Mouse (Mus musculus): ENCODE measurements around the gene Trim11. TPM values are rescaled to one million over a fixed set of nuclear protein-coding genes. Genes with fewer than 3 reads are reported as not detected.
A peak's percentile ranks its signal among the peaks of the same experiment; 100 is the strongest.

Trim11 gene
- polyA plus RNA-seq (2016; fragmentation: Nextera tagmentation; extraction: Ambion mirVana) = 22.7 and 23.3 TPM in 2 replicates

DNA sequence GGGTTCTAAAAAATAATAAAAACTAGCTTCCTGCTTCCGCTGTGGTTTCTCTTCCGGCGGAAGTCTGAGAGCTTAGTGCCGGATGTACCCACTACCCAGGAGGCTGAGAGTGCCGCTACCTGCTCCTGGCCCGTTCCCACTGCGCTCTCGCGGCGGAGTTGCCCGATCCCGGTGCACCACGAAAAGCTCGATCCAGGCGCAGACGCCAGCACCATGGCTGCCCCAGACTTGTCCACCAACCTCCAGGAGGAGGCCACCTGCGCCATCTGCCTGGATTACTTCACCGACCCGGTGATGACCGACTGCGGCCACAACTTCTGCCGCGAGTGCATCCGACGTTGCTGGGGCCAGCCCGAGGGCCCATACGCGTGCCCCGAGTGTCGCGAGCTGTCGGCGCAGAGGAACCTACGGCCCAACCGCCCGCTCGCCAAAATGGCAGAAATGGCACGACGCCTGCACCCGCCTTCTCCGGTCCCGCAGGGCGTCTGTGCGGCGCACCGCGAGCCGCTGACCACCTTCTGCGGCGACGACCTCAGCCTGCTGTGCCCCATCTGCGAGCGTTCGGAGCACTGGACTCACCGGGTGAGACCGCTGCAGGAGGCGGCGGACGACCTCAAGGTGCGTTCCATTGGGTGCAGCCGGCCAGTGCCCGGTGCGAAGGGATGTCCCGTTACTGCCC lies at the start of gene Trim11:
Gene Trim11 (plus strand): TSS at position 67 of the 679 bp plus-strand sequence.
- no peaks in the 10 kb centered on the region for H3K9me3 ChIP-seq
- peak within 1 kb of the TSS; percentile 89 for H3K9ac ChIP-seq
- H3K4me1 ChIP-seq = peaks cover 33% of the 10 kb centered on the region
- H3K4me3 ChIP-seq = peak within 1 kb of the TSS; percentile 98
- H3K27me3 ChIP-seq = no peaks in the 10 kb centered on the region
- peaks cover 15% of the 10 kb centered on the region for H3K36me3 ChIP-seq
- peak; percentile 36 for ATAC-seq (ENCODE audit: insufficient number of reproducible peaks, insufficient read depth, low FRiP score, low TSS enrichment)
- H3K27ac ChIP-seq = peak within 1 kb of the TSS; percentile 69
- H3K4me2 ChIP-seq (replicated peaks) = peak within 1 kb of the TSS; percentile 98
- under 1% methylated on average over 64 of the region's 64 CpGs for WGBS

DNA sequence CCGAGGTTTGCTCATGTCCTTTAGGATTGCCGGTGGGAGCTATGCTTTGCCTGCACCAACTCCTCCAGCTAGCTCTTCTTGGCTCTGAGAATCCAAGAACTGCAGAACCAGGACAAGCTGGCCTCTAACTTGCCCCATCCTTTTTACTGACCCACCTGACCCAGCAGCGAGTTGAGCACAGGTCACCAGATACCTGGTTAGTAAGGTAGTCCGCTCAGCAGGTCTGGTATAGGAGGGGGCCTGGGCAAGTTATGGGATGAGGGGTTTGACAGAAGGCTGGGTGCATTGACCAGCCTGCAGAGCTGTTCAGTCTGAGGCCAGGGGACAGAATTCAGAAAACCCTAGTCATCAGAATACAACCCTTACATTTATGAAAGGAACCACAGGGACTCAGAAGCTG lies 48.8 kb upstream of the Trim11 start:
- Histone ChIP-seq H3K27ac (no peak overlapping the region), H3K9me3 (no peaks in the 10 kb centered on the region), H3K36me3 (peaks cover 33% of the 10 kb centered on the region), H3K4me3 (no peak overlapping the region), H3K9ac (no peak overlapping the region), H3K4me1 (0 out of 2 replicates have a peak, but pooled peaks cover 5% of the 10 kb centered on the region), H3K27me3 (no peaks in the 10 kb centered on the region), H3K4me2 (replicated peaks) (no peak overlapping the region)
- no peak for ATAC-seq (ENCODE audit: insufficient number of reproducible peaks, insufficient read depth, low FRiP score, low TSS enrichment)
- WGBS = 86% methylated on average over 4 of the region's 4 CpGs

DNA sequence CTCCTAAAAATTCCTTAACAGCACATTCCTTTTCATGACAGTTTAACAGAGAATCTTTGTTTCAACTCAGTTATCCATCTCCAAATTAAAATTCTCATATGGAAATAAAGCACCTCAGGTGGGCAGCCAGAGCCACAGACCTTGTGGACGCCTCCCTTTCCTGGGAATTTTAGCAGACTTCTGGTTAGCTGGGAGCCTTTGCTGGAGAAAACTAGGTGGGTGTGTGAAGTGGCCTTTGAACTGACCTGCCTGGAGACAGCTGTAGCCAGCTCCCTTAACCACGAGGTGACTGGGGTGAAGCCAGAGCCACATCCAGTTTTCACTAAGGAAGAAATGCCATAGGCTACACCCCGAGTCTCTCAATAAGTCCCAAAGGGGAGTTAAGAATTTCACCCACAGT lies 48.3 kb upstream of the Trim11 start:
- no peak overlapping the region for H3K4me3 ChIP-seq
- no peaks in the 10 kb centered on the region for H3K9me3 ChIP-seq
- 0 out of 2 replicates have a peak, but pooled peaks cover 5% of the 10 kb centered on the region for H3K4me1 ChIP-seq
- no peaks in the 10 kb centered on the region for H3K27me3 ChIP-seq
- no peak overlapping the region for H3K27ac ChIP-seq
- no peak for ATAC-seq (ENCODE audit: insufficient number of reproducible peaks, insufficient read depth, low FRiP score, low TSS enrichment)
- WGBS = 55% methylated on average over 3 of the region's 3 CpGs
- no peak overlapping the region for H3K9ac ChIP-seq
- no peak overlapping the region for H3K4me2 ChIP-seq (replicated peaks)
- peaks cover 39% of the 10 kb centered on the region for H3K36me3 ChIP-seq

DNA sequence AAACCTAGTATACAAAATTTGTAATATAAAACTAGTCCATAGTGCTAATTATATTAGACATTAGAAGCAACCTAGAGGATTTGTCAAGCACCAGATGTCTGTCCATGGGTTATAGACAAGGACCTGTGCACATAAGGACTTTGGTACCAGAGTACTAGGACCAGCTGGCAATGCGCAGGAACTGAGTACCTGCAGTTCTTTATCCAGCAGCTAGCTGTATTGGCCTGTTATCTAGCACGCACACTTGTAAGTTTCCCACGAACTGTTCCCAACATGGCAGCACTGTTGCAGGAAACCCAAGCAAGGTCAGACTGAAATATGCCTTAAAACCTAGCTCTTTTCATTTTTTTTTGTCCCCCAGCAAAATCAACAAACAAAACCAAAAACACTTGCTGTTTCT lies 47.6 kb upstream of the Trim11 start:
- Histone ChIP-seq H3K4me1 (0 out of 2 replicates have a peak, but pooled peaks cover 5% of the 10 kb centered on the region), H3K4me2 (replicated peaks) (no peak overlapping the region), H3K9ac (no peak overlapping the region), H3K4me3 (no peak overlapping the region), H3K9me3 (no peaks in the 10 kb centered on the region), H3K27me3 (no peaks in the 10 kb centered on the region), H3K27ac (no peak overlapping the region), H3K36me3 (peaks cover 42% of the 10 kb centered on the region)
- 89% methylated on average over 3 of the region's 3 CpGs for WGBS
- no peak for ATAC-seq (ENCODE audit: insufficient number of reproducible peaks, insufficient read depth, low FRiP score, low TSS enrichment)

DNA sequence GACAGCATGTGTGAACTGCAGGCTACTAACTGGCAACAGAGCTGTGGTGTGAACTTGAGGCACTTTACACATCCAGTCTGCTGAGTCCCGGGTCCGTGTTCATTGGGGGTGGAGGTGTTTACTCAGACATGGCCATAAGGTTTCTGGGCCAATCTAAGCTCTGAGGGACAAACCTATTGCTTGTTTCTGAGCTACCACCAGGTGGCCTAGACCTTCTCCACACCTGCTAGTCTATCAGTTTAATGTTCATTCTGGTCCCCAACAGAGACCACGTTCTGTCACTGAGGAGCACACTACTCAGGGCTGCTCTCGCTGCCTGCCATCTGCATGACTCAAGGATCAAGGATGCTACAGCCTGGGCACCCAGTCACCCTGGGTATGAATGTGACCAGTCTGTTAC lies 46.3 kb upstream of the Trim11 start:
- Histone ChIP-seq H3K9me3 (no peaks in the 10 kb centered on the region), H3K4me2 (replicated peaks) (no peak overlapping the region), H3K36me3 (peaks cover 54% of the 10 kb centered on the region), H3K4me3 (no peak overlapping the region), H3K27ac (no peak overlapping the region), H3K4me1 (peaks cover 6% of the 10 kb centered on the region; the same call in 1 of the 2 replicates), H3K27me3 (no peaks in the 10 kb centered on the region), H3K9ac (no peak overlapping the region)
- 87% methylated on average over 4 of the region's 4 CpGs for WGBS
- ATAC-seq (ENCODE audit: insufficient number of reproducible peaks, insufficient read depth, low FRiP score, low TSS enrichment) = no peak

DNA sequence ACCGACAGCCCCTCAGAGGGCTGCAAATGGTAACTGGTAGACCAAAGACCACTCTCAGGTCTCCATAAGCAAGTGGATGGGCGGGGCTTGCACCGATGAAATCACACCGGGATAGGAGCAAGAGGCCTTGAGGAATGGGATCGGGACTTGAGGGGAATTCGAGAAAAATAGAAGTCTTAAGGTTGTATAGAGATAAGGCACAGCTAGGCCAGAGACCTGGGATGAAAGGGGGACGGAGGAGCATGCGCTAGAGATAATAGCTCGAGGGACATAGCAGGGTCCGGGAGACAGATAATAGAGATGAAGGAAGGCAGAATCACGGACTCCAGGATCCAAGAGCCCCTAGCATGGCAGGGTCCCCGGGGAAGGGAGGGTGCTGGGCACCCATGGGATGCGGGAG lies 40.0 kb upstream of the Trim11 start:
- H3K36me3 ChIP-seq = peaks cover 36% of the 10 kb centered on the region
- WGBS = 2% methylated on average over 13 of the region's 13 CpGs
- no peak for ATAC-seq (ENCODE audit: insufficient number of reproducible peaks, insufficient read depth, low FRiP score, low TSS enrichment)
- peak overlapping the region; percentile 95 for H3K4me3 ChIP-seq
- H3K9ac ChIP-seq = peak overlapping the region; percentile 99
- peak overlapping the region; percentile 90 for H3K27ac ChIP-seq
- H3K9me3 ChIP-seq = no peaks in the 10 kb centered on the region
- peak overlapping the region; percentile 92 for H3K4me2 ChIP-seq (replicated peaks)
- H3K27me3 ChIP-seq = no peaks in the 10 kb centered on the region
- H3K4me1 ChIP-seq = peaks cover 13% of the 10 kb centered on the region

DNA sequence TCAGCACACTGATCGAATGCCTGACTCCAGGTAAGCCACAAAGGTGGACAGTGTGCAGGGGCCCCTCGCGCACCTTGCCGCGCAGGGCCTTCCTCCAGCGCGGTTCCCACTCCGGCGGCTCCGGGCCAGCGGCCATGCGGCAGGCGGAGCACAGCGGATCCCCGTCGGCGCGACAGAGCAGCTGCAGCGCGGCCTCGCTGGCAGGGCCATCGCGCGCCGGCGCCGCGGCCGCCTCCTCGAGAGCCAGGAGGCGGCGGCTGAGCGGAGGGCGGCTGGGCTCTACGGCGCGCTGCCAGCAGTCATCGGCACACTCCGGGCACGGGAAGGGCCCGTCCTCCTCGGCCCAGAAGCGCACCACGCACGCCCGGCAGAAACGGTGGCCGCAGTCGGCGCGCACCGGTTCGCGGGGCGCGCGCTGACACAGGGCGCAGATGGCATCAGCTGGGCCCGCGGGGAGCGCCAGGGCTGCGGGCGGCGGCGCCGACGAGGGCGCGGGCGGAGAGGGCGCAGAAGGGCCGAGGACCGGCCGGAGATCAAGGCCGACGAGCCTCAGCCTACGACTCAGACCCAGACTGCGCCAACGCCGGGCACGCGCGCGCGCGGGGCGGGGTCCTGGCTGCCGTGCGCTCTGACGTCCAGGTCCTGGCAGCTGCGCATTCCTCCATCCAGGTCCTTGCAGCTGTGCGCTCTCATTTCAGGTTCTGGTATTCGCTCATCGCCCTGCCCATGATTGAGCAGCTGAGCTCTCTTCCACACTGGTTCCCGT lies 39.4 kb upstream of the Trim11 start, which contains the start of gene Rnf187:
Gene Rnf187 (minus strand): TSS at position 595 of the 766 bp plus-strand sequence.
- H3K9ac ChIP-seq = peak within 1 kb of the TSS; percentile 99
- H3K9me3 ChIP-seq = no peaks in the 10 kb centered on the region
- peaks cover 13% of the 10 kb centered on the region for H3K4me1 ChIP-seq
- no peaks in the 10 kb centered on the region for H3K27me3 ChIP-seq
- peak within 1 kb of the TSS; percentile 92 for H3K4me2 ChIP-seq (replicated peaks)
- peak within 1 kb of the TSS; percentile 90 for H3K27ac ChIP-seq
- H3K4me3 ChIP-seq = peak within 1 kb of the TSS; percentile 95
- peak; percentile 97 for ATAC-seq (ENCODE audit: insufficient number of reproducible peaks, insufficient read depth, low FRiP score, low TSS enrichment)
- H3K36me3 ChIP-seq = peaks cover 30% of the 10 kb centered on the region
- under 1% methylated on average over 86 of the region's 95 CpGs for WGBS

DNA sequence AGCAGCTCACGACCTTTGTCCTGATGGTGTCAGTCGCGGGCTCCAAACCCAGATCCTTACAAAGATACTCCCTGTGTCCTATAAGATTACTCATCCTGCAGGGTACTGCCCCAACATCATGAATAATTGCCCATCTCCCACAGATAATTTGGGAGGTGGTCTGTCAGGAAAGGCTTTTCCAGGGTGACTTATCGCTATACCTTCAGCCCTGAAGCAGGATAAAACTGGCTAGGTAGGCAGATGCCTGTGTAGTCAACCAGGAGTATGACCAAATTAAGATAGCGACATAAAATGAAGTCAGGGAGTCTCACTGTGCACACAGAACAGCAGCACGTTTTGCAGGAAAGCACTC lies 38.8 kb upstream of the Trim11 start:
- Histone ChIP-seq H3K9me3 (no peaks in the 10 kb centered on the region), H3K4me2 (replicated peaks) (peak overlapping the region; percentile 92), H3K4me3 (peak overlapping the region; percentile 95), H3K4me1 (peaks cover 13% of the 10 kb centered on the region), H3K36me3 (peaks cover 25% of the 10 kb centered on the region), H3K27me3 (no peaks in the 10 kb centered on the region), H3K9ac (peak overlapping the region; percentile 99; the same call in 1 of the 2 replicates), H3K27ac (peak overlapping the region; percentile 90)
- WGBS = 22% methylated on average over 6 of the region's 6 CpGs
- ATAC-seq (ENCODE audit: insufficient number of reproducible peaks, insufficient read depth, low FRiP score, low TSS enrichment) = no peak

DNA sequence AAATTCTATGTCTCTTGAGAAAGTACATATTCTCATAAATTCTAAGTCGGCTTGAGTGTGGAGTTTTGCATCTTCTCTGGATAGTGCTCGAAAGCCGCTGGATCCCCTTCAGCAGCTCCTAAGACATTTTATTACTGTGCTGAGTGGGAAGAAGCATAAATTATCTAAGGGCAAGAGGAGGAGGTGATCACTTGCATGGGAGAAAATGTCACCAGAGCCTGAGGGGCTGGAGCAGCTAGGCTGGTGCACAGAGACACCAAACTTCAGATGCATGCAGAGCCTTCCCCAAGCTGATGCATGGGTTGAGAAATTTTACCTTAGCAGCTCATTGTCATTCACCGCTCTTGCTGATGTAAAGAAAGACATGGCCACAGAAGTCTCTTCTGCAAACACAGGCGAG lies 33.8 kb upstream of the Trim11 start:
- Histone ChIP-seq H3K9ac (no peak overlapping the region), H3K4me1 (peaks cover 4% of the 10 kb centered on the region; the same call in 1 of the 2 replicates), H3K4me3 (no peak overlapping the region), H3K36me3 (no peaks in the 10 kb centered on the region), H3K9me3 (no peaks in the 10 kb centered on the region), H3K27me3 (no peaks in the 10 kb centered on the region), H3K27ac (no peak overlapping the region), H3K4me2 (replicated peaks) (no peak overlapping the region)
- no peak for ATAC-seq (ENCODE audit: insufficient number of reproducible peaks, insufficient read depth, low FRiP score, low TSS enrichment)
- WGBS = 83% methylated on average over 5 of the region's 5 CpGs

DNA sequence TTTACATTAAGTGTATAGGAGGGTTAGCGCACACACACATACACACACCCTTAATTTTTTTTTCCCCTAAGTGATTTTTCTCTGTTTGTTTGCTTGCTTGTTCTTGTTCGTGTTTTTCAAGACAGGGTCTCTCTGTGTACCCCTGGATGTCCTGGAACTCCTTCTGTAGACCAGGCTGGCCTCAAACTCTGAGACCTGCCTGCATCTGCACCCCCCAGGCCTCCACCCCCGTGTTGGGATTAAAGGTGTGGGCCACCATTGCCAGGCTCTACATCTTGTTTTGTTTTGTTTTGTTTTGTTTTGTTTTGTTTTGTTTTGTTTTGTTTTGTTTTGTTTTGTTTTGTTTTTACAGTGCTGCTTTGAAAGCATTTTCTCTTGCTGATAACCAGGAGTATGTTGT lies 30.6 kb upstream of the Trim11 start:
- 78% methylated on average over 3 of the region's 3 CpGs for WGBS
- H3K9ac ChIP-seq = no peak overlapping the region
- H3K4me1 ChIP-seq = peaks cover 4% of the 10 kb centered on the region; the same call in 1 of the 2 replicates
- no peaks in the 10 kb centered on the region for H3K9me3 ChIP-seq
- no peak overlapping the region for H3K27ac ChIP-seq
- no peak for ATAC-seq (ENCODE audit: insufficient number of reproducible peaks, insufficient read depth, low FRiP score, low TSS enrichment)
- H3K27me3 ChIP-seq = peaks cover 5% of the 10 kb centered on the region; the same call in 1 of the 2 replicates
- no peaks in the 10 kb centered on the region for H3K36me3 ChIP-seq
- peak overlapping the region; percentile 56; the same call in 1 of the 2 replicates for H3K4me2 ChIP-seq (replicated peaks)
- no peak overlapping the region for H3K4me3 ChIP-seq

DNA sequence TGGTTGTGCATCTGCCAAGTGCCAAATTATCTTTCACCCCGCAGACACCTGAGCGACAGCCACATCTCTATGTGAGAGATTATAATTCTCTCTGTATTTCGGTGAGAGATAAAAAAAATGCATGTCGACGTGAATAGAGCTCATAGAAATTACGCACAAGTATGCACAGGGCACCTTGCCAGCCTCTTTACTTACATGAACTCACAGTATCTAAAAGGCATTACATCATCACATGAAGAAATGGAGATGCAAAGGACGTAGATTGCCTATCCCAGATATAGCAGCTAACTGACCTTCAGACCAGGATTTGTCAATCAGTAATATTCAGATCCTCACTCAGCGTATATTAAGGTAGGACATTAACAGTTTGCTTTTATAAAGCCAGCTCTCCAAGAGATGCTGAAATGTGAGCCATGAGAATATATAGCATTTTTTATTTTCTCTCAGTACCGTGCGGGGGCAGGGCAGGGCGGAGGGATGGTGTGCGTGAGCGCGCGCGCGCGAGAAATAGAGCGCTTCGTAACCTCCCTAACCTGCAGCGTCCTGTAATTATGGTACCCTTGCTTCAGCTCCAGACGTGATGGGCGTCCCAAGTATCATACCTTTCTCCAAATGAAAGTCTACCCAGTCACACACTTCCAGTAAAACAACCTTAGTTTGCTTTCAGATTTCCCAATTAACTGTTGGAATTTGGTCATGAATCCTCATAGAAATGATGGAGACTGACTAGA lies 29.9 kb upstream of the Trim11 start:
- H3K9ac ChIP-seq = peak overlapping the region; percentile 47
- H3K9me3 ChIP-seq = no peaks in the 10 kb centered on the region
- peak overlapping the region; percentile 97 for H3K27ac ChIP-seq
- H3K4me1 ChIP-seq = peaks cover 6% of the 10 kb centered on the region
- peaks cover 5% of the 10 kb centered on the region; the same call in 1 of the 2 replicates for H3K27me3 ChIP-seq
- no peak for ATAC-seq (ENCODE audit: insufficient number of reproducible peaks, insufficient read depth, low FRiP score, low TSS enrichment)
- H3K36me3 ChIP-seq = no peaks in the 10 kb centered on the region
- peak overlapping the region; percentile 56 for H3K4me2 ChIP-seq (replicated peaks)
- H3K4me3 ChIP-seq = peak overlapping the region; percentile 49
- whole genome bisulfite sequencing = 15% methylated on average over 23 of the region's 23 CpGs
